8 mouse cellular contexts compared by ENCODE assay signal in the genomic region with DNA sequence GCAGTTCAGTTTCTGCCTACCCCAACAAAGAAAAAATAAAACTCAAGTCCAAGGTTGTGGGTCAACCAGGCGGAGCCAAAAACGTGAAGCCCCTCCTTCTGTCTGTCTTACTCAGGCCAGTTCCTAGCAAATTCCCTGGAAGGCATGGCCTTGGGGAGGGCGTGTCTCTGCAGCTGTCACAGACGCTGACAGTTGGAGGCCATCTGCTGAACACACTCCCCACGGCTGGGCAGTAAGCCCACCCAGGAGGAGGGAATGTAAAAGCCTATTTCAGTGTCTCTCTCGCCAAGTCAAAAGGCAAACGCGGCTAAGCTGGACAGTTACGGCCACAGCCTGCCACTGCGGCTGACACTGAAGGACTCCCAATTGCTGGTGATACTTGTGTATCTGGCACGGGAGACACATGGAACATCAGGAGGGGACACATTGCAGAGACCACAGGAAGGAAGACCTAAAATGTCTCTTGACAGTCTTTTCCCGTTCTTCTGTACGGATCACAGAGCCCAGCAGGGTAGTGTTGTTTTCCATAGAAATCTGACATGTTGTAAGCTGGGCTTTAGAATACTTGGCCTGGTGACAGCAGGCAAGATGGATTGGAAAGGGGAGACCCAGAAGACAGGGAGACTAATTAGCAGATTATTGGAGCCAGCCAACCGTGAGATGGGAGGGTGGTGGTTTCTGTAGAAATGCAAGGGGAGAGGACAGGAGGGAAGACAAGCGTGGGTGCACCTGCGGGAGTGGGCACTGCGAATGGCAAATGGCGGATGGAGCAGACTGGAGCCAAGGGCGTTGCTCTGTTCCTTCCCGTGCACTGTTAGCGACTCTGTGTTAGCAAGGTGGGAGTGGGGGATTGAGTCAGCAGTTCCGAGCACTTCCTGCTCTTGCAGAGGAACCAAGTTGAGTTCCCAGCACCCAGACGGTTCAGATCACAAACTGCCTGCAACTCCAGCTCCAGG.
DNase-seq lines count a peak whose midpoint lies in the region; ATAC-seq and TF ChIP-seq lines count a peak whose summit lies in the region.

No protein-coding gene starts in this region.

- H3K36me3 ChIP-seq in forebrain, embryonic 13.5 days (ENCODE audit: poor library complexity, severe bottlenecking): no peaks in the 10 kb centered on the region
- no peaks in the 10 kb centered on the region for H3K36me3 ChIP-seq in forebrain, embryonic 10.5 days (replicated peaks)
- H3K36me3 ChIP-seq in E14TG2a.4 (ENCODE audit: insufficient read depth, low read length): no peaks in the 10 kb centered on the region
- H3K36me3 ChIP-seq in hindbrain, embryonic 15.5 days: no peaks in the 10 kb centered on the region
- no peaks in the 10 kb centered on the region for H3K36me3 ChIP-seq in neural tube, embryonic 13.5 days

- WGBS in forebrain, embryonic 13.5 days: 49% methylated on average over 23 of the region's 23 CpGs
- 72% methylated on average over 23 of the region's 23 CpGs for WGBS in forebrain, embryonic 10.5 days
- 28% methylated on average over 23 of the region's 23 CpGs for WGBS in hindbrain, embryonic 15.5 days
- 44% methylated on average over 23 of the region's 23 CpGs for WGBS in neural tube, embryonic 13.5 days

- no peak overlapping the region for H3K9ac ChIP-seq in forebrain, embryonic 13.5 days
- H3K9ac ChIP-seq in hindbrain, embryonic 15.5 days: no peak overlapping the region
- H3K9ac ChIP-seq in neural tube, embryonic 13.5 days: no peak overlapping the region

- H3K27ac ChIP-seq in forebrain, embryonic 13.5 days: peak overlapping the region; percentile 89
- H3K27ac ChIP-seq in forebrain, embryonic 10.5 days: no peak overlapping the region; the same call in 1 of the 2 replicates
- peak overlapping the region; percentile 56 for H3K27ac ChIP-seq in hindbrain, embryonic 15.5 days (replicated peaks)
- peak overlapping the region; percentile 64 for H3K27ac ChIP-seq in neural tube, embryonic 13.5 days (replicated peaks)

- no peak overlapping the region for H3K4me3 ChIP-seq in forebrain, embryonic 13.5 days
- H3K4me3 ChIP-seq in forebrain, embryonic 10.5 days: no peak overlapping the region
- H3K4me3 ChIP-seq in E14TG2a.4 (replicated peaks; ENCODE audit: low read length): peak overlapping the region; percentile 37
- H3K4me3 ChIP-seq in hindbrain, embryonic 15.5 days: no peak overlapping the region
- H3K4me3 ChIP-seq in neural tube, embryonic 13.5 days: no peak overlapping the region

- DNase-seq in forebrain, embryonic 10.5 days (ENCODE audit: extremely low spot score, low spot score): no peak
- peak; percentile 91 to 96 for DNase-seq in cerebellum, postnatal 10 days
- DNase-seq in thymus, postnatal 10 days (ENCODE audit: low spot score in 2 of 2): no peak
- no peak for DNase-seq in c-Kit-positive CD71-positive TER-119-positive erythroid progenitor cells, embryonic 14.5 days (ENCODE audit: low spot score)

- H3K4me1 ChIP-seq in forebrain, embryonic 13.5 days: peaks cover 20% of the 10 kb centered on the region
- peaks cover 10% of the 10 kb centered on the region for H3K4me1 ChIP-seq in forebrain, embryonic 10.5 days
- H3K4me1 ChIP-seq in E14TG2a.4 (replicated peaks; ENCODE audit: low read depth, low read length): peaks cover 22% of the 10 kb centered on the region
- H3K4me1 ChIP-seq in hindbrain, embryonic 15.5 days (replicated peaks): peaks cover 13% of the 10 kb centered on the region
- H3K4me1 ChIP-seq in neural tube, embryonic 13.5 days (replicated peaks): peaks cover 25% of the 10 kb centered on the region

- ATAC-seq in forebrain, embryonic 13.5 days: peak; percentile 83
- peak; percentile 73 for ATAC-seq in hindbrain, embryonic 15.5 days (ENCODE audit: low FRiP score, low read depth)
- 0 out of 2 replicates have a peak, but pooled peaks have one; percentile 30 for ATAC-seq in neural tube, embryonic 13.5 days (ENCODE audit: low read depth)

- no peaks in the 10 kb centered on the region for H3K9me3 ChIP-seq in forebrain, embryonic 13.5 days (replicated peaks)
- 0 out of 2 replicates have a peak, but pooled peaks cover 4% of the 10 kb centered on the region for H3K9me3 ChIP-seq in forebrain, embryonic 10.5 days
- H3K9me3 ChIP-seq in E14TG2a.4 (ENCODE audit: low read length): peaks cover 5% of the 10 kb centered on the region; the same call in 1 of the 2 replicates
- H3K9me3 ChIP-seq in hindbrain, embryonic 15.5 days: no peaks in the 10 kb centered on the region
- no peaks in the 10 kb centered on the region for H3K9me3 ChIP-seq in neural tube, embryonic 13.5 days

- no peaks in the 10 kb centered on the region for H3K27me3 ChIP-seq in forebrain, embryonic 13.5 days
- H3K27me3 ChIP-seq in forebrain, embryonic 10.5 days (ENCODE audit: poor library complexity, severe bottlenecking): no peaks in the 10 kb centered on the region
- no peaks in the 10 kb centered on the region for H3K27me3 ChIP-seq in E14TG2a.4 (ENCODE audit: insufficient read depth, low read length)
- no peaks in the 10 kb centered on the region for H3K27me3 ChIP-seq in hindbrain, embryonic 15.5 days
- no peaks in the 10 kb centered on the region for H3K27me3 ChIP-seq in neural tube, embryonic 13.5 days

- H3K4me2 ChIP-seq in forebrain, embryonic 13.5 days: peak overlapping the region; percentile 27
- H3K4me2 ChIP-seq in hindbrain, embryonic 15.5 days: 0 out of 2 replicates have a peak overlapping the region, but pooled peaks have one; percentile 5
- H3K4me2 ChIP-seq in neural tube, embryonic 13.5 days: no peak overlapping the region

- no peak for TF ChIP-seq CTCF in E14TG2a.4 (conservative IDR thresholded peaks at IDR 0.05; ENCODE audit: low read length)

Comparison
In these comparisons a context has a peak if more than half of its experiments do, and no peak if none do; other contexts are left out.
1. ATAC-seq: peak in every context shown above with its lines; median percentile 83 in forebrain, embryonic 13.5 days; 73 in hindbrain, embryonic 15.5 days; 30 in neural tube, embryonic 13.5 days.
2. DNase-seq: peak in cerebellum, postnatal 10 days (2 of 2); none in forebrain, embryonic 10.5 days (single experiment), thymus, postnatal 10 days (0 of 2) and c-Kit-positive CD71-positive TER-119-positive erythroid progenitor cells, embryonic 14.5 days (single experiment).